Mouse (Mus musculus) inflammation-experienced regulatory T-cells, adult 6 months (primary cell): ENCODE measurements around the gene Clec18a. TPM values are rescaled to one million over a fixed set of nuclear protein-coding genes. Genes with fewer than 3 reads are reported as not detected.

Source experiments
- polyA plus RNA-seq, 3 experiments: library from polyadenylated mRNA; unstranded; fragments of 100-300 nt; shearing (Covaris generic); gene quantifications; one replicate each; pipeline ENCODE4 v1.2.1; 2017

The Clec18a gene
- polyA plus RNA-seq, 3 experiments from 2014 or later = not detected

Other genes with a start within 250 kb of the Clec18a start
- 10 to 100 TPM; 52.3 to 72.4 (median 53.1) TPM for gene Cog4, start 245.8 kb downstream of the Clec18a start, polyA plus RNA-seq
- 100 to 1,000 TPM in 1 of 3 experiments, 10 to 100 TPM in 2; 80.5 to 101 (median 90.8) TPM for gene Sf3b3, start 245.6 kb downstream of the Clec18a start, polyA plus RNA-seq
- gene Fuk, start 189.9 kb downstream of the Clec18a start, polyA plus RNA-seq = 1 to 10 TPM; 1.4 to 2.4 (median 2.2) TPM
- 10 to 100 TPM in 1 of 3 experiments, 1 to 10 TPM in 2; 8.7 to 10.2 (median 8.9) TPM for gene St3gal2, start 172.5 kb downstream of the Clec18a start, polyA plus RNA-seq
- gene Ddx19a, start 94.6 kb downstream of the Clec18a start, polyA plus RNA-seq = 10 to 100 TPM; 16.3 to 18.2 (median 17.2) TPM
- gene Ddx19b, start 60.7 kb downstream of the Clec18a start, polyA plus RNA-seq = 1 to 10 TPM; 6.1 to 7.4 (median 7.4) TPM
- gene Aars, start 59.3 kb downstream of the Clec18a start, polyA plus RNA-seq = 10 to 100 TPM; 21.3 to 26.7 (median 25.5) TPM
- not detected for gene Exosc6, start 36.1 kb downstream of the Clec18a start, polyA plus RNA-seq
- 1 to 10 TPM; 7.0 to 9.7 (median 8.7) TPM for gene Pdpr, start 2.2 kb upstream of the Clec18a start, polyA plus RNA-seq
- gene Glg1, start 166.8 kb upstream of the Clec18a start, polyA plus RNA-seq = 10 to 100 TPM; 25.2 to 37.5 (median 28.5) TPM
- gene Rfwd3, start 207.8 kb upstream of the Clec18a start, polyA plus RNA-seq = 10 to 100 TPM; 26.0 to 37.9 (median 27.3) TPM
- gene Mlkl, start 245.8 kb upstream of the Clec18a start, polyA plus RNA-seq = 10 to 100 TPM in 1 of 3 experiments, 1 to 10 TPM in 2; 3.7 to 18.8 (median 6.3) TPM